Mouse (Mus musculus) ovary, postnatal 14 days (tissue): ENCODE data around the gene Olfr870.
"Not testable (repeated sequence)": the region's sequence is repeated elsewhere in the genome, so short reads cannot be mapped to it uniquely, and the experiment has no call there.

Source experiments
- DNase-seq: peaks from one replicate; pipeline ENCODE4 v3.0.0; 2022; ENCODE audit warnings: low spot score

The Olfr870 gene

GRCm38 (mm10) chr9:20173957-20174356 is at the start of gene Olfr870:
TSS of gene Olfr870 (minus strand) at chr9:20174057.
- DNase-seq, result no peak

DNA sequence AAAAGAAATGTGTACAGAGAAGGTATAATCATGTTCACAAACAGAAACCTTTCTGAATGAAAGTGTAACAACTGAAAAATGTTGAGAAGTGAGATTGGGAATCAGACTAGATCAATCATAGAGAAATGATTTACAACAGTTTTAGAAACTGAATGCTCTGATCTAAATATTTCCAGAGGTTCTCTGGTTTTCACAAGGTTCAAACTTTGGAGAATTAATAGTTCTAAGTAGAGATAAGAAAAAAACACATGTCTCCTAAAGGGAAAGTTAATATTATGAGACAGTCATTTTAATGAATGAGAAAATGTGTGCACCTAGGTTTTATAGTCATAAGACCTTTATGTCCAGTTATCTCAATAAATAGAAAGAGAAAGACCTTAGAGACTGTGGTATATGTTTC is 38.0 kb upstream of the Olfr870 start, which contains the start of gene Olfr871:
Gene Olfr871 (plus strand): TSS at position 301 of the 400 bp plus-strand sequence.
- DNase-seq, result no peak

- no peak for DNase-seq
These were observed 37.6 kb upstream of the Olfr870 start for GRCm38 (mm10) chr9:20211477-20211876.

GRCm38 (mm10) chr9:20210812-20211211 is 37.0 kb upstream of the Olfr870 start:
- DNase-seq, result no peak

DNA sequence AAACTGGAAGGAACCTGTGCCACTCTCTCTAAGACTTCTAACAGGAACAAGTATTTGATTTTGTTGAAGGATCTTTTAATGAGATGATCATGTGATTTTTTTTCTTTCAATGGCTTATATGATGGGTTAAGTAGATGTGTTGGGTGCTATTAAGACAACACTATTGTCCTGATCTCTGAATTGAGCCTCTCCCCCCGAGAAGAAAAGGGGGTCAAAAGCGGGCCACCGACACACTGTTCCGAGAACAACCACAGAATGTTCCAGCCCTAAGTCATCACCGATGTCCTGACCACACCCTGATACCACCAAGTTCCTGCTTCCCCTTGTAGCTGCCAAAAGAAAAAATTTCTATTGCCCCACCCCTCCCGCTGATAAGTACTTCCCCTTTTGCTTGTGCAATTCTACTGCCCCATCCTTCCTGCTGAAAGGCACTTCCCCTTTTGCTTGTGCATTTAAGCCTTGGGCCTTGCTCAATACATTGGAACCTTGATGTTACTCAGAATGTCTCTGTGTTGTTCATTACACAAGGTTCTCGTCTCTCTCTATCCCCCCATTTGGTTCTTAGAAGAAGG is 29.6 kb upstream of the Olfr870 start:
- DNase-seq, result not testable (repeated sequence)

DNA sequence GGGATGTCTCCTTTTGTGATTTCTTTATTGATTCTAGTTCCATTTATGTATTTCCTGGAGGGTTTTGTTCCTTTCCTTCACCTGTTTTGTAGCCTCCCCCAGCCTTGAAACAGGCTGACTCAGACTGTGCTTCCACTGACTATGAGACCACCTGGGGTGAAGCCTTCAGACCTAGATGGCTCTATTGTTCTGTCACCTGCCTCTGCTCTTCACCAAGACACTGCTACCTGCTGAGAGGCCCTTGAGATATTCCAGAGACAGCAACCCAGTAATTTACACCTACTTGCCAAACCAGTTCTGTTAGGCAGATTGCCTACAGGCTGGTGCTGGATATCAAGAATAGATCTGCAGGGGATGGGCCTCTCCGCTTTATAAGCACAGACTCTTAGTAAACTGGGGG is 28.3 kb upstream of the Olfr870 start:
- DNase-seq, result no peak

GRCm38 (mm10) chr9:20179463-20179862 is 5.6 kb upstream of the Olfr870 start:
- DNase-seq, result no peak

DNA sequence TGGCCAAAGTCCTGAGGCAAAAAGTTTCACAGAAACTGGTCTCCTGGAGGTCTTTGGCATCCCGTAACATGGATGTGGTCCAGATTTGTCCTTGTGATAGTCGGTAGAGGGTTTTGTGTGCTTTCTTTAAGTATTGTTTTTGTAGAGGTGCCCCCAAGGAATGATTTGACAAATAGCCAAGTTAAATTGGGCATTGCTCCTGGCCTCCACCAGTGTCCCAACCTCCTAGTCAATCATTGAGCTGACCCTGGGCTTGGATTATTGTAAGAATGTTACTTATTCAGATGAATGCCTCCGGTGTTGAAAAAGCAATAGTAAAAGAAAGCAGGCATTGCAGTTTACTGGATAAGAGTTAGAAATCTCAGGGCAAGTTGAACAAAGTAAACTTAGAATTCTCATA is 24.2 kb downstream of the Olfr870 start:
- no peak for DNase-seq

GRCm38 (mm10) chr9:20128709-20129108 is 45.1 kb downstream of the Olfr870 start, which contains the start of gene Olfr869:
TSS of gene Olfr869 (plus strand) at chr9:20129009.
- no peak for DNase-seq
